Comparison of ENCODE assay signal across 9 mouse cellular contexts in genomic region chr10:62412906-62413605, GRCm38 (mm10). TPM values are rescaled to one million over a fixed set of nuclear protein-coding genes. Genes with fewer than 3 reads are reported as not detected.
A peak's percentile ranks its signal among the peaks of the same experiment; 100 is the strongest.
DNase-seq lines count a peak whose midpoint lies in the region; ATAC-seq and TF ChIP-seq lines count a peak whose summit lies in the region.
"Had no signal": no experiment of that assay in that cellular context is flagged by ENCODE, and none has a peak within 500 bp of the region (broad histone marks: within the 10 kb centered on the region; RNA-seq: fewer than 3 reads in every experiment).

No protein-coding gene starts in this region.

- H3K4me2 ChIP-seq in intestine, embryonic 16.5 days (ENCODE audit: low read depth, low read length) = peak overlapping the region; percentile 49
- no peak overlapping the region for H3K4me2 ChIP-seq in liver, embryonic 14.5 days (ENCODE audit: low read depth)
- no peak overlapping the region for H3K4me2 ChIP-seq in forebrain, embryonic 12.5 days

- H3K27ac ChIP-seq in intestine, embryonic 16.5 days (ENCODE audit: low read length) = peak overlapping the region; percentile 98
- H3K27ac ChIP-seq in liver, embryonic 14.5 days = no peak overlapping the region
- no peak overlapping the region for H3K27ac ChIP-seq in forebrain, embryonic 12.5 days

- TF ChIP-seq CTCF in liver, embryonic 14.5 days (IDR thresholded peaks at IDR 0.05; ENCODE audit: low read depth) = no peak

- peak; percentile 8 for DNase-seq in embryo, embryonic 11 days
- no peak for DNase-seq in embryo, embryonic 9.5 days (ENCODE audit: extremely low spot score)
- DNase-seq in 3T3-L1 (ENCODE audit: low read depth, low spot score) = peak; percentile 13
- peak in 1 of 3 experiments; percentile 33 for DNase-seq in liver, embryonic 14.5 days (ENCODE audit: low read depth in 3 of 3, low spot score in 3 of 3)
- no peak for DNase-seq in layer of hippocampus, adult 18-20 months (ENCODE audit: low spot score in 2 of 2)

- WGBS in intestine, embryonic 16.5 days = 12% methylated on average over 8 of the region's 8 CpGs
- WGBS in liver, embryonic 14.5 days (ENCODE audit: insufficient replicate concordance) = 7% methylated on average over 8 of the region's 8 CpGs
- WGBS in forebrain, embryonic 12.5 days = 42% methylated on average over 7 of the region's 8 CpGs

- H3K9me3 ChIP-seq in intestine, embryonic 16.5 days (ENCODE audit: control insufficient read depth, low read length) = no peaks in the 10 kb centered on the region
- no peaks in the 10 kb centered on the region for H3K9me3 ChIP-seq in liver, embryonic 14.5 days (ENCODE audit: control insufficient read depth, low read length)
- no peaks in the 10 kb centered on the region for H3K9me3 ChIP-seq in forebrain, embryonic 12.5 days
- H3K9me3 ChIP-seq: megakaryocyte, embryonic 14.5 days had no signal

- no peaks in the 10 kb centered on the region for H3K36me3 ChIP-seq in intestine, embryonic 16.5 days (ENCODE audit: control insufficient read depth, insufficient read depth, low read length)
- no peaks in the 10 kb centered on the region for H3K36me3 ChIP-seq in liver, embryonic 14.5 days (replicated peaks; ENCODE audit: control insufficient read depth, insufficient read depth, low read depth)
- no peaks in the 10 kb centered on the region for H3K36me3 ChIP-seq in forebrain, embryonic 12.5 days (replicated peaks)

- H3K27me3 ChIP-seq in intestine, embryonic 16.5 days (replicated peaks; ENCODE audit: control insufficient read depth, insufficient read depth, low read length) = no peaks in the 10 kb centered on the region
- no peaks in the 10 kb centered on the region for H3K27me3 ChIP-seq in liver, embryonic 14.5 days (ENCODE audit: control insufficient read depth, insufficient read depth, low read length)
- no peaks in the 10 kb centered on the region; the same call in 1 of the 2 replicates for H3K27me3 ChIP-seq in forebrain, embryonic 12.5 days

- H3K4me3 ChIP-seq in intestine, embryonic 16.5 days (ENCODE audit: low read length) = peak overlapping the region; percentile 18; the same call in 1 of the 2 replicates
- no peak overlapping the region for H3K4me3 ChIP-seq in liver, embryonic 14.5 days (ENCODE audit: insufficient read depth in 1 of 2, low read depth in 2 of 2, low read length in 2 of 2)
- no peak overlapping the region for H3K4me3 ChIP-seq in forebrain, embryonic 12.5 days (replicated peaks)
- H3K4me3 ChIP-seq: megakaryocyte, embryonic 14.5 days had no signal

- peak overlapping the region; percentile 61 for H3K9ac ChIP-seq in intestine, embryonic 16.5 days (ENCODE audit: low read depth, low read length)
- H3K9ac ChIP-seq in liver, embryonic 14.5 days (replicated peaks) = no peak overlapping the region
- no peak overlapping the region for H3K9ac ChIP-seq in forebrain, embryonic 12.5 days

- peak; percentile 84 for ATAC-seq in intestine, embryonic 16.5 days
- ATAC-seq in liver, embryonic 14.5 days (ENCODE audit: insufficient read depth) = peak; percentile 20; the same call in 1 of the 2 replicates
- no peak for ATAC-seq in monocyte, adult 5-6 weeks (replicated peaks; ENCODE audit: insufficient number of reproducible peaks, low FRiP score, low TSS enrichment, poor library complexity, severe bottlenecking)
- ATAC-seq in forebrain, embryonic 12.5 days (ENCODE audit: low FRiP score) = no peak

- no peak for TF ChIP-seq EP300 in liver, embryonic 14.5 days (IDR thresholded peaks at IDR 0.05; ENCODE audit: low read depth)

- peaks cover 19% of the 10 kb centered on the region; the same call in 1 of the 2 replicates for H3K4me1 ChIP-seq in intestine, embryonic 16.5 days (ENCODE audit: control insufficient read depth, insufficient read depth, low read length)
- H3K4me1 ChIP-seq in liver, embryonic 14.5 days (replicated peaks; ENCODE audit: control insufficient read depth in 2 of 2, insufficient read depth in 2 of 2, low read length in 1 of 2) = peaks cover 4 to 14% of the 10 kb centered on the region in 2 experiments
- no peaks in the 10 kb centered on the region; the same call in 1 of the 2 replicates for H3K4me1 ChIP-seq in forebrain, embryonic 12.5 days

RNA-seq across cellular contexts. Expression of gene Hkdc1, which starts 9.2 kb away (rescaled TPM):
- 45.8 and 56.1 TPM in 2 replicates for polyA plus RNA-seq in intestine, embryonic 16.5 days (2015; fragmentation: Nextera tagmentation; extraction: Ambion mirVana)
- polyA plus RNA-seq in liver, embryonic 14.5 days (2012; rRNA removed) = 3.4 and 4.1 TPM in 2 replicates
- polyA plus RNA-seq in liver, embryonic 14.5 days (2014; fragmentation: Nextera tagmentation; extraction: Ambion mirVana) = 2.4 and 2.8 TPM in 2 replicates
- 0.75 TPM in 1 of 3 replicates, not detected in the others for total RNA-seq in monocyte, adult 5-6 weeks (2017)
- total RNA-seq in layer of hippocampus, adult 18-20 months (2021) = 1 to 10 TPM; 2.7 to 4.3 TPM
- polyA plus RNA-seq in forebrain, embryonic 12.5 days (2016; fragmentation: Nextera tagmentation; extraction: Ambion mirVana) = 0.11 and 0.28 TPM in 2 replicates

RNA-seq across cellular contexts. Expression of gene Hk1, which starts 33.3 kb away (rescaled TPM):
- polyA plus RNA-seq in intestine, embryonic 16.5 days (2015; fragmentation: Nextera tagmentation; extraction: Ambion mirVana) = 25.5 and 27.6 TPM in 2 replicates
- polyA plus RNA-seq in liver, embryonic 14.5 days (2012; rRNA removed) = 40.8 and 56.1 TPM in 2 replicates
- 54.2 and 58.7 TPM in 2 replicates for polyA plus RNA-seq in liver, embryonic 14.5 days (2014; fragmentation: Nextera tagmentation; extraction: Ambion mirVana)
- total RNA-seq in monocyte, adult 5-6 weeks (2017) = 33.1 to 66.9 TPM (median 39.5 TPM) in 3 replicates
- 100 to 1,000 TPM; 311 to 316 TPM for total RNA-seq in layer of hippocampus, adult 18-20 months (2021)
- polyA plus RNA-seq in forebrain, embryonic 12.5 days (2016; fragmentation: Nextera tagmentation; extraction: Ambion mirVana) = 38.5 and 43.3 TPM in 2 replicates

RNA-seq across cellular contexts. Expression of gene 4930507D05Rik, which starts 36.2 kb away (rescaled TPM):
- polyA plus RNA-seq in intestine, embryonic 16.5 days (2015; fragmentation: Nextera tagmentation; extraction: Ambion mirVana) = 0.17 and 0.45 TPM in 2 replicates
- polyA plus RNA-seq in liver, embryonic 14.5 days (2012; rRNA removed) = 0.11 TPM in 2 replicates
- polyA plus RNA-seq in liver, embryonic 14.5 days (2014; fragmentation: Nextera tagmentation; extraction: Ambion mirVana) = 0.25 TPM in 1 of 2 replicates, not detected in the other
- total RNA-seq in monocyte, adult 5-6 weeks (2017) = not detected in 3 replicates
- total RNA-seq in layer of hippocampus, adult 18-20 months (2021) = 1 to 10 TPM in 1 of 2 experiments, under 1 TPM in 1; 0.94 to 1.1 TPM
- 0.65 and 0.88 TPM in 2 replicates for polyA plus RNA-seq in forebrain, embryonic 12.5 days (2016; fragmentation: Nextera tagmentation; extraction: Ambion mirVana)

RNA-seq across cellular contexts. Expression of gene Supv3l1, which starts 36.5 kb away (rescaled TPM):
- polyA plus RNA-seq in intestine, embryonic 16.5 days (2015; fragmentation: Nextera tagmentation; extraction: Ambion mirVana) = 29.3 and 33.2 TPM in 2 replicates
- polyA plus RNA-seq in liver, embryonic 14.5 days (2012; rRNA removed) = 12.6 and 16.4 TPM in 2 replicates
- polyA plus RNA-seq in liver, embryonic 14.5 days (2014; fragmentation: Nextera tagmentation; extraction: Ambion mirVana) = 13.5 and 14.4 TPM in 2 replicates
- total RNA-seq in monocyte, adult 5-6 weeks (2017) = 15.0 to 22.7 TPM (median 21.4 TPM) in 3 replicates
- total RNA-seq in layer of hippocampus, adult 18-20 months (2021) = 10 to 100 TPM; 21.6 to 22.3 TPM
- polyA plus RNA-seq in forebrain, embryonic 12.5 days (2016; fragmentation: Nextera tagmentation; extraction: Ambion mirVana) = 26.4 and 28.9 TPM in 2 replicates

Comparison
In these comparisons a context has a peak if more than half of its experiments do, and no peak if none do; other contexts are left out.
1. DNase-seq: peak in embryo, embryonic 11 days (single experiment) and 3T3-L1 (single experiment); none in embryo, embryonic 9.5 days (single experiment) and layer of hippocampus, adult 18-20 months (0 of 2).
2. ATAC-seq: peak in intestine, embryonic 16.5 days (single experiment) and liver, embryonic 14.5 days (single experiment); none in monocyte, adult 5-6 weeks (single experiment) and forebrain, embryonic 12.5 days (single experiment).